Mouse (Mus musculus) kidney, adult 8-10 months (tissue): Measurements from ENCODE around the gene Doc2a.
"Not testable (repeated sequence)": the region's sequence is repeated elsewhere in the genome, so short reads cannot be mapped to it uniquely, and the experiment has no call there.

ENCODE experiments used
- DNase-seq, 2 experiments: peaks; one replicate each; pipeline ENCODE4 v3.0.0; 2022

Gene Doc2a

DNA sequence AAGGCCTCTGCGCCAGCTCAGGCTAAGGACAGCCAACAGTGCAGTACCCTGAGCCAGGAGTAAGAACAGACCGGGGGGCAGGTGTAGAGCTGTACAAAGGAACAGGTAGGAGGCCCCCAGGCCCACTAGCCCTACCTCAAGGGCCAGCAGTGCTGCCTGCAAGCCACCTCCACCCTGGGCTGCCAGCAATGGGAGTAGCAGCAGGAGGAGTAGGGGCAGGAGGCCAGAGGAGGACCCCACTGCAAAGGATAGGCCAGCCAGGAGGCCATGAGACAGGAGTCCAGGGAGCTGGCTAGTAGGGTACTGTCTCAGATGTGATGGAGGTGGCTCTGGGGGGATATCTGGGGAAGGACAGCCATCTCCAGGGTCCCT lies 23.3 kb downstream of the Doc2a start:
- no peak for DNase-seq

DNA sequence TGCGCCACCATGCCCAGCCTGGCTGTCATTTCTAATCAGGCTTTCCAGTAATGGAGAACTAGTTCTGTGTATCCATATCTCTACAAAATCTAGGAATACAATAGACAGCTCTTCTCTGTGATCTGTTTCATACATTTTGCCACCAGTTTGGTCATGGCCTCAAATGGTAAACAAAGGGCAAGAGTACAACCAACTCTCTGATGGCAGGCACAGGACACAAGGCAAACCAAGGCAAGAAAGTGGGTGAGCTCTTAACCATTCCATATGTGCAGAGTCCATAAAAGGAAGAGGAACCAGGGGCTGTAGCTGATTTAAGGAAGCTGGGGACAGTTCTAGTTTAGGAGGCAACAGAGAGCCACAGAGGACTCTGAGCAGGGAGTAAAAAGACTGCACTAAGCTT lies 30.0 kb downstream of the Doc2a start:
- no peak for DNase-seq

DNA sequence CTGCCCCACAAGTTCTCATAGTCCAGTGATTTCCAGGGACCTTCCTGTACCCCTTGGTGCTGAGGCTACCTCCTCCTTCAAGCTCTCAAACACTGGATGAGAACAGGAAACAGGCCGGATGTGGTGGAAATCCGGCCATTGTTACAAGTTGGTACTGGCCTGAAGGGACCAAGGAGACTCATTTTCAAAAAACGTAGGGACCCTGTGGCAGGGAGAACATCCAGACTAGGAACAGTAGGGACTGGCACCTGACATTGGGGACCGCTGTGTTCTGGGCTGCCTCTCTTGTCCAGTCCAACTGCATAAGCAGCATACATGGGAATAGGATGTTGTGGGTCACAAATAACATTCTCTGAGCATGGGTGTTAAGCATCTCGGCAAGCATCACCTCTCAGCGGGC lies 33.8 kb downstream of the Doc2a start:
- DNase-seq, result peak; percentile 54 to 62

DNA sequence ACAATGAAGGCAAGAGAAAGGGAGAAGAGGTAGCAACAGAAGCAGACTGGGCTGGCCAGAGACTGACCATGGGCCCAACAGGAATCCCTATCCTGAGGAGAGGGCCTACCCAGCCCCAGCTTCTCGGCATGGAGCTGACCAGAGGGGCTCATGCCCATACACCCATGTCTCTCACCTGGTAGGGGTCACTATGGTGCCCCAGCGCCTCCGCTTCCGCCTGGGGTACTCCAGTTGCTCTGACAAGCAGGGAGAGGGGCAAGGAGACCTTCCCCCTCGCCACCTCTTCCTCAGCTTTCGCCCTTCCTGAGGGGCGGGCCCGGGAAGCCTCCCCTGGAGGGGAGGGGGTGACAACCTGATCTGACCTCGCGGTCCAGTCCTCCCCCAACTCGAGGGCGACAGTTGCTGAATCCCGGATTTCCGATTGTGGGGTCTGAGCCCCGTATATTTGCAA lies 36.5 kb downstream of the Doc2a start:
- no peak for DNase-seq

DNA sequence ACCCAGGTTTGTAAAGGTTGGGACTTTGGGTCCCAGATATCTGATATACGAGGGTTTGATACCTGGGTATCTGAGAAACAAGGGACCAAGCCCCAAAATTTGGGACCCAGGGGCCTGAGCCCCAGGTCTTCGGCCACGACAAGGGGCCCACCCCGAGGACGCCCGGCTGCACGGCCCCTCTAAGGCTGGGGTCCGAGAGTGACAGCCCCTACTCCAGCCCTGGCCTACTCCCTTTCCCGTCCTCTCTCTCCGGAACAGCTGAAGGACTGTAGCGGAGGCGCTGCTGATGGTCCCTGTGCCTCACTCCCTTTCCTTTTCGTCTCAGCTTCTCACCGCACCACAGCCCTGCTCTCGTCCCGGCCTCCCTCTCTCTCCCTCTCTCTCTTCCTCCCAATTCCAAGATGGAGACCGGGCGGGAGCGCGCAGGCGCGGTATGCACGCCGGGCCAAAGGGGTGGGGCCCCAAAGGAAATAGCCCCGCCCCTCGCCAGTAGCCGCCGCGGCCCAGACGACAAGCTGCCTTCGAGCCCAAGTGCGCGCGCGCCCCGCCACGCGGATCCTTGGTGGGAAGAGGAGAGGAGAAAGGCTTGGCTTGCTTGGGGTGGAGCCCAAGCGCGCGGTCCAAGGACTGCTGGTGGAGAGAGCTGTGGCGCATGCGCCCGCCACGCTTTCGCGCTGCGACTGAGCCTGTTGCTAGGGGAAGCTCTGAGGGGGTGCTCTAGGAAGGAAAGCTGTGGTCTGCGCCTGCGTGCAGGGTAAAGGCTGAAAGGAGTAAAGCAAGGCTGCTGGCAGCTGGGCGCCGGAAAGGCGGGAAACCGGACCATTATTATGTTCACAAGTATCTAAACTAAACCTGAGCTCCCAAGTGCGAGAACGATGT lies 37.3 kb downstream of the Doc2a start, which contains the start of gene Taok2:
Taok2 (minus strand) TSS at position 418 of the 879 bp plus-strand sequence.
- peak; percentile 98 to 99 for DNase-seq

DNA sequence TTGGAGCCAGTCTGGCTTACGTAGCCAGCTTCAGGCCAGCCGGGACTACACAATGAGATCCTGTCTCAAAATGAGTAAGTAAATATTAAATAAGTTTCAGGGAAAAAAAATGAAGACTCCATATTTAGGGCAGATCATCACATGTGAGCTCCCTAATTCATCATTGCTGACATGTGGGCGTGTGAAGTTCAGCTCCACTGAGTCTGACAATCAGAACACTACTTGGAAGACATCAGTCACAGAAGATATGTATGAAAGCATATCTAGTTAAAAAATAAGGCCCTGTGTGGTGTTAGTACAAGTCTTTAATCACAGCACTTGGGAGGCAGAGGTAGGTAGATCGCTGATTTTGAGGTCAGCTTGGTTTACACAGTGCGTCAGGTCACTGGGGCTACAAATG lies 40.1 kb downstream of the Doc2a start:
- no peak for DNase-seq

DNA sequence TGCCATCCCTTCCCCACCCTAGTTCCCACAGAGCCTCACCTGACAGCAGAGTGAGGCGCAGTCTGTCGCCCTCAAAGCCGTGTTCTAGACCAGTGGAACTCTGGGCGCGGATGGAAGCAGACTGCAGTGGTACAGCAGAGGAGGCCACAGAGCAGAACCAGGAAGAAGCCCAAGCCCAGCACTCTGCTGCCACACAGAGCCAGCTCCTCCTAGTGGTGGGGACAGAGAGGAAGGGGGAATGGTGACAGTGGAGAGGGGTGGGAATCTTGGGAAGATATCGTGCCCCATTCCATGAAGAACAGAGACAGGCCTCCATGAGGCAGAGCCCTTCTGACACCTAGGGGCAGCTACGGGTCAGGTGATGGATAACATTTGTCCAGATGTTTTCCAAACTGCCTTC lies 41.6 kb downstream of the Doc2a start:
- peak in 1 of 2 experiments; percentile 28 for DNase-seq

DNA sequence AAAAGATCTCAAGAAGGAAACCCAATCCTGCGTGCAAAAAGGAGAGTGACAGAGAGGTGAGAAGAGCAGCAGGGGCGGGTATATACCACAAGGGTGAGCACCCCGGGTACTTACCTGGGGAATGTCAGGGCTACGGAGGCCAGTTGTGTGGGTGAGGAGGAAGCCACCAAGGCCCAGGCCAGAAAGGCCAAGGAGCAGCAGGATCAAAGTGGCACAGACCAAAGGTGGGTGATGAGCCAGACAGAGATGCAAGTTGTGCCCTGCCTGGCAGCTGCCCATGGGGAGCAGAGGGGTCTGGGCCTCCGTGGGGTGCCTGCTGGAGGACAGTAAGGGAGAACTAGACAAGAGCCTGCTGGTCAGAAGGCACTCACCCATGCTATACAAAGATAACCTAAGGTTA lies 49.7 kb downstream of the Doc2a start:
- DNase-seq, result no peak

DNA sequence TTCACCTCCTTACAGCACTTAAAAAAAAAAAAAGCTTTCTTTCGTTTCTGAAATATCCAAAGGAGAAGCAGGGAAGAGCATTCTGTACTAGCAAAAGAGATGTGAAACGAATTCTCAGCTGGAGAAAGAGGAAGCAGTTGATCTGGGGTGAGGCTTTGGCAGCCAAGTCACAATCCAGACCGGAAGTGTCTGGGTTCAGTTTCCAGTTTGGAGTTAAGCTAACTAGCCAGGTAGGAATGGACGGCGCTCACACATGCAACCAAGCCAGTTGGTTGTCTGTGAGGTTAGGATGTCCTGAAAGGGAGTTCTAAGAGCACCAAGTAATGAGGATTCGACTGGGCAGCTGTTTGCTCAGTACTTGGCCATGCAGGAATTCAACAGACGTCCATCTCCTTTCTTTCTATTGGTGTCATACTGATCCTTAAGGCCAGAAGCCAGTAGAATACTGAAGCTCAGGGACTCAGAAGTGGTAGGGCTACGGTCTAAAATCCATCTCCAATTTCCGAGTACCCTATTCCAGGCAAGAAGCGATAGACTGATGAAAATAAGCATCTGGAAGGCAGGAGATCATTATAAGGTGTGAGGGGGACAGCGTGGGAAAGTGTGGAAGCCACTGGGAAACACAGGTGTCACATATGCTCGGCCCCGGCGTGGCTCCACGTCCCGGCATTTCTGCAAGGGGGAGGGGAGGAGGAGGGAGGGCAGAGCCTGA lies 50.3 kb downstream of the Doc2a start:
- peak in 1 of 2 experiments; percentile 30 for DNase-seq

DNA sequence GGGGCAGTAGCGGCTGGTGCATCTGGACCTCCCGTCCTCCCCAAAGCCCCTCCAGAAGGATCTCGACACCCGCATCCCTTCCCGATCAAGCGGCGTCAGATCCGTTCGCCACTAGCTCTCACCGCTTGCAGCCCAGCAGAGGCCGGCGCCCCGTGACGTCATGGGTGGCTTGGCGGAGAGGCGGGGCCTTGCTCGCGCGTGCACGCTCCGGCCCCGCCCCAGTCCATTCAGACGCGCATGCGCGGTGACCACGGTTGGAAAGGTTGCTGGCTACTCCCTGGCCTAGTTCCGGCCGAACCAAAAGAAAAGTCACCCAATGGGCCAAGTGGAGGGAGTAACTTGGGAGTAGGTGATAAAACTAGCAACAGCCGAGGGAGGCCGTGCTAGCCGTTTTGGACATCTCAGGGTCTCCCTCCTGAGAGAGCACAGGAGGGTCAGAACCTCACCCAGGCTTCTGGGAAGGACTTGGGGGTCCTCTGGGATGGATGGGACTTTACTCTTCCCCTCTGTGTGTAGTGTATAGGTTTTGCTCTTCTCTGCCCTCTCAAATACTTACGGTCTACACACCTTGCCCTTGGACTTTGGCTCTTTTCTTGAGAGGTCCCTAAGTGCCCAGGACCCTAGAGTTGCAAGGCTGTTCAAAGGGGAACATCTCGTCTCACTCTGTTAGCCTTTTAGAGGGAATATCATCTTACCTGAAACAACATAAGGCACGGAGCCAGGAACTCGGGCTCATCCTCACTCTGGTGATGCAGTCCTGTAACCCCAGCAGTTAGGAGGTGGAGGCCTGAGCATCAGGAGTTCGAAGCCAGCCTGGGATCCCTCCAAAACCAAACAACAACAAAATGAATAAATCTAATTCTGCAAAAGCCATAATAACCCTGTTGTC lies 51.1 kb downstream of the Doc2a start:
- DNase-seq, result peak; percentile 93 to 96

DNA sequence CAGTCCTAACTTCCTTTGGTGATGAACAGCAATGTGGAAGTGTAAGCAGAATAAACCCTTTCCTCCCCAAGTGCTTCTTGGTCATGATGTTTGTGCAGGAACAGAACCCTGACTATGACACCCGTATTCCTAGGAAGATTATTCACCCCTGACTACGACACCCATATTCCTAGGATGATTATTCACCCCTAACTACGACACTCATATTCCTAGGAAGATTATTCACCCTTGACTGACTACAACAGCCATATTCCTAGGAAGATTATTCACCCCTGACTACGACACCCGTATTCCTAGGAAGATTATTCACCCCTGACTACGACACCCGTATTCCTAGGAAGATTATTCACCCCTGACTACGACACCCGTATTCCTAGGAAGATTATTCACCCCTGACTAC lies 52.6 kb downstream of the Doc2a start:
- not testable (repeated sequence) for DNase-seq
